Mouse (Mus musculus): ENCODE results near the gene Zfp961. TPM values are rescaled to one million over a fixed set of nuclear protein-coding genes. Genes with fewer than 3 reads are reported as not detected.
"Not testable (repeated sequence)": the region's sequence is repeated elsewhere in the genome, so short reads cannot be mapped to it uniquely, and the experiment has no call there.

Zfp961 gene
- polyA plus RNA-seq (2015; fragmentation: Nextera tagmentation; extraction: Ambion mirVana), result 5.0 and 5.6 TPM in 2 replicates

- peak within 1 kb of the TSS; percentile 84 for H3K4me2 ChIP-seq (ENCODE audit: low read depth, low read length)
- H3K9me3 ChIP-seq (ENCODE audit: low read length), result no peaks in the 10 kb centered on the region; the same call in 1 of the 2 replicates
- DNase-seq, result peak; percentile 97
- peak within 1 kb of the TSS; percentile 87 for H3K27ac ChIP-seq (ENCODE audit: low read depth)
- peak within 1 kb of the TSS; percentile 96 for H3K4me3 ChIP-seq (ENCODE audit: low read depth, low read length)
- H3K9ac ChIP-seq (replicated peaks), result peak within 1 kb of the TSS; percentile 91
- 0 out of 2 replicates have a peak, but pooled peaks cover 2% of the 10 kb centered on the region for H3K36me3 ChIP-seq (replicated peaks; ENCODE audit: insufficient read depth, low read length)
- peaks cover 21% of the 10 kb centered on the region for H3K4me1 ChIP-seq (ENCODE audit: insufficient read depth)
- ATAC-seq, result peak; percentile 100
- H3K27me3 ChIP-seq (ENCODE audit: insufficient read depth, low read length), result no peaks in the 10 kb centered on the region
- WGBS (ENCODE audit: insufficient replicate concordance), result 4% methylated on average over 34 of the region's 34 CpGs
- TF ChIP-seq CTCF (IDR thresholded peaks at IDR 0.05; ENCODE audit: low read depth) (no peak), EP300 (IDR thresholded peaks at IDR 0.05; ENCODE audit: low read depth) (no peak)
Observed at GRCm38 (mm10) chr8:71950482-71951221, at the start of gene Zfp961. Zfp961 (plus strand) TSS chr8:71951038.

GRCm38 (mm10) chr8:71903084-71903483 lies 47.8 kb upstream of the Zfp961 start:
- not testable (repeated sequence) for H3K9ac ChIP-seq (replicated peaks); DNase-seq; H3K4me3 ChIP-seq (ENCODE audit: low read depth, low read length); H3K27me3 ChIP-seq (ENCODE audit: insufficient read depth, low read length); H3K9me3 ChIP-seq (ENCODE audit: low read length); ATAC-seq; H3K36me3 ChIP-seq (replicated peaks; ENCODE audit: insufficient read depth, low read length); H3K27ac ChIP-seq (ENCODE audit: low read depth); H3K4me1 ChIP-seq (ENCODE audit: insufficient read depth); H3K4me2 ChIP-seq (ENCODE audit: low read depth, low read length)
- WGBS (ENCODE audit: insufficient replicate concordance), result 23% methylated on average over 1 of the region's 1 CpGs

- Histone ChIP-seq H3K4me2 (ENCODE audit: low read depth, low read length) (no peak overlapping the region), H3K4me3 (ENCODE audit: low read depth, low read length) (no peak overlapping the region), H3K9me3 (ENCODE audit: low read length) (no peaks in the 10 kb centered on the region), H3K9ac (replicated peaks) (no peak overlapping the region), H3K36me3 (replicated peaks; ENCODE audit: insufficient read depth, low read length) (no peaks in the 10 kb centered on the region), H3K4me1 (ENCODE audit: insufficient read depth) (no peaks in the 10 kb centered on the region), H3K27ac (ENCODE audit: low read depth) (no peak overlapping the region), H3K27me3 (ENCODE audit: insufficient read depth, low read length) (no peaks in the 10 kb centered on the region)
- TF ChIP-seq CTCF (IDR thresholded peaks at IDR 0.05; ENCODE audit: low read depth) (no peak), EP300 (IDR thresholded peaks at IDR 0.05; ENCODE audit: low read depth) (no peak)
- ATAC-seq, result no peak
- DNase-seq, result no peak
- 68% methylated on average over 1 of the region's 1 CpGs for WGBS (ENCODE audit: insufficient replicate concordance)
Observed at GRCm38 (mm10) chr8:71906809-71907208, 44.0 kb upstream of the Zfp961 start.

GRCm38 (mm10) chr8:71907798-71908257 lies 43.0 kb upstream of the Zfp961 start:
- Histone ChIP-seq H3K4me1 (ENCODE audit: insufficient read depth) (no peaks in the 10 kb centered on the region), H3K9me3 (ENCODE audit: low read length) (no peaks in the 10 kb centered on the region), H3K4me2 (ENCODE audit: low read depth, low read length) (peak overlapping the region; percentile 76; the same call in 1 of the 2 replicates), H3K27me3 (ENCODE audit: insufficient read depth, low read length) (no peaks in the 10 kb centered on the region), H3K36me3 (replicated peaks; ENCODE audit: insufficient read depth, low read length) (no peaks in the 10 kb centered on the region), H3K27ac (ENCODE audit: low read depth) (peak overlapping the region; percentile 86; the same call in 1 of the 2 replicates), H3K4me3 (ENCODE audit: low read depth, low read length) (peak overlapping the region; percentile 71; the same call in 1 of the 2 replicates), H3K9ac (replicated peaks) (no peak overlapping the region)
- ATAC-seq (no peak), DNase-seq (no peak)
- TF ChIP-seq CTCF (IDR thresholded peaks at IDR 0.05; ENCODE audit: low read depth) (no peak), EP300 (IDR thresholded peaks at IDR 0.05; ENCODE audit: low read depth) (no peak; the same call in 1 of the 2 replicates)
- 84% methylated on average over 5 of the region's 5 CpGs for WGBS (ENCODE audit: insufficient replicate concordance)

- peak within 1 kb of the TSS; percentile 71 for H3K4me3 ChIP-seq (ENCODE audit: low read depth, low read length)
- H3K4me1 ChIP-seq (ENCODE audit: insufficient read depth), result no peaks in the 10 kb centered on the region
- TF ChIP-seq CTCF (IDR thresholded peaks at IDR 0.05; ENCODE audit: low read depth) (peak; percentile 81), EP300 (IDR thresholded peaks at IDR 0.05; ENCODE audit: low read depth) (no peak; the same call in 1 of the 2 replicates)
- DNase-seq (peak; percentile 86), ATAC-seq (peak; percentile 94)
- peak within 1 kb of the TSS; percentile 86 for H3K27ac ChIP-seq (ENCODE audit: low read depth)
- H3K4me2 ChIP-seq (ENCODE audit: low read depth, low read length), result peak within 1 kb of the TSS; percentile 76
- H3K9ac ChIP-seq (replicated peaks), result peak within 1 kb of the TSS; percentile 79
- H3K27me3 ChIP-seq (ENCODE audit: insufficient read depth, low read length), result no peaks in the 10 kb centered on the region
- 0 out of 2 replicates have a peak, but pooled peaks cover 1% of the 10 kb centered on the region for H3K36me3 ChIP-seq (replicated peaks; ENCODE audit: insufficient read depth, low read length)
- no peaks in the 10 kb centered on the region for H3K9me3 ChIP-seq (ENCODE audit: low read length)
- WGBS (ENCODE audit: insufficient replicate concordance), result 13% methylated on average over 47 of the region's 47 CpGs
Observed at GRCm38 (mm10) chr8:71908309-71909261, 42.3 kb upstream of the Zfp961 start, which contains the start of the genes Zfp882 and Zfp617. Zfp882 (plus strand) TSS chr8:71908608. Zfp617 (plus strand) TSS chr8:71908635.

All from liver, postnatal 0 days (tissue).